Mouse (Mus musculus) liver, embryonic 15.5 days (tissue): ENCODE measurements around the gene Chil5. TPM values are rescaled to one million over a fixed set of nuclear protein-coding genes. Genes with fewer than 3 reads are reported as not detected.
"Not testable (repeated sequence)": the region's sequence is repeated elsewhere in the genome, so short reads cannot be mapped to it uniquely, and the experiment has no call there.

Source experiments
- ATAC-seq: fragments of 200-750 bp; cut with Nextera tagmentation; 2 replicates; pipeline ENCODE4 v1.8.0; 2017; ENCODE audit warnings: moderate number of reproducible peaks, mild to moderate bottlenecking, moderate library complexity; ENCODE audit not compliant: insufficient read depth
- H3K27ac ChIP-seq: fragments of 300-500 bp; sonication (generic); replicated peaks from 2 replicates; pipeline ENCODE4 v1.5.1; 2015; ENCODE audit warnings: mild to moderate bottlenecking, inconsistent platforms
- H3K27me3 ChIP-seq: fragments of 300-500 bp; sonication (generic); 2 replicates; pipeline ENCODE4 v1.6.1; 2015; ENCODE audit warnings: mild to moderate bottlenecking, inconsistent platforms
- H3K36me3 ChIP-seq: fragments of 300-500 bp; sonication (generic); replicated peaks from 2 replicates; pipeline ENCODE4 v1.6.1; 2015; ENCODE audit warnings: moderate library complexity, mild to moderate bottlenecking, inconsistent platforms
- H3K4me1 ChIP-seq: fragments of 300-500 bp; sonication (generic); replicated peaks from 2 replicates; pipeline ENCODE4 v1.6.1; 2015; ENCODE audit warnings: inconsistent platforms
- H3K4me2 ChIP-seq: fragments of 300-500 bp; sonication (generic); 2 replicates; pipeline ENCODE4 v1.6.1; 2015; ENCODE audit warnings: moderate library complexity, mild to moderate bottlenecking, inconsistent platforms
- H3K4me3 ChIP-seq: fragments of 300-500 bp; sonication (generic); replicated peaks from 2 replicates; pipeline ENCODE4 v1.5.1; 2015; ENCODE audit warnings: mild to moderate bottlenecking, inconsistent platforms
- H3K9ac ChIP-seq: fragments of 300-500 bp; sonication (generic); 2 replicates; pipeline ENCODE4 v1.6.1; 2015; ENCODE audit warnings: moderate library complexity, mild to moderate bottlenecking, inconsistent platforms
- H3K9me3 ChIP-seq: fragments of 300-500 bp; sonication (generic); replicated peaks from 2 replicates; pipeline ENCODE4 v1.6.1; 2016; ENCODE audit warnings: inconsistent platforms
- WGBS: fragments of 180-500 bp; shearing (Covaris S2); methylation state at CpG from one replicate; pipeline ENCODE4 v1.1.7; 2015; ENCODE audit warnings: mixed read lengths; ENCODE audit not compliant: insufficient replicate concordance; 5-methylcytosine and 5-hydroxymethylcytosine counted together
- polyA plus RNA-seq: library from polyadenylated mRNA; unstranded; fragments of >200 nt; fragmentation: Nextera tagmentation; extraction: Ambion mirVana; gene quantifications from 2 replicates; pipeline ENCODE4 v1.2.1, GENCODE M21; 2015

The Chil5 gene
- polyA plus RNA-seq, 1 experiment from 2014 or later = 0.10 TPM

DNA sequence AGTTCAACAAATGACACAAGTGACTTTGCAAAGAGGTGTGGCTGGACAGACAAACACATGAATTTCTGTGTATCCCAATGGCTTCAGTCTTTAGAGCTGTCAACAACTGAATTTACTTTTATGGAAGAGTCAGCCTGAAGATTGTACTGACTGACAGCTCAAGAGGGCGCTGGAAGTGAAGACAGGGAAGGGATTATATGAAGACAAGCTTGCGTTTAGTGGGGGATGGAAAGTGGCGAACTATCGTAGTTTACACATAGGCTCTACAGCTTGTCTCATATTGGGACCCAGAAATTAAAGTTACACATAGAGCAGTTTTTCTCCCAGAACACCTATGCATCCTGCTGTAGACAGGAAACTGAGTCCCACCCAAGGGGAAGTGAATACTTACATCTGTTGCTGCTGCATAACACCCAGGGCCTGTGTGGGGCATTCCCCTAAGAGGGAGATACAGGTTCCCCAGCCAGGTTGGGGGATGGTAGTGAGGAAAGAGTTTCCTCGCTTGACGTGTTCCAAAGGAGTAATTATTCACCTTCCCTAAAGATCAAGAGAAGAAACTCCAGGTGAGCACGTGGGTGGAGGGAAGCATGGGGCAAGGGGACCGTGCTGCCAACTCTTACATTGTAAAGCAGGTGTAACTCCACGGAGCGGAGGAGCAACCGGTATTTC lies 31.8 kb downstream of the Chil5 start:
- no peak for ATAC-seq
- H3K9me3 ChIP-seq = no peaks in the 10 kb centered on the region
- 20% methylated on average over 11 of the region's 11 CpGs for WGBS

DNA sequence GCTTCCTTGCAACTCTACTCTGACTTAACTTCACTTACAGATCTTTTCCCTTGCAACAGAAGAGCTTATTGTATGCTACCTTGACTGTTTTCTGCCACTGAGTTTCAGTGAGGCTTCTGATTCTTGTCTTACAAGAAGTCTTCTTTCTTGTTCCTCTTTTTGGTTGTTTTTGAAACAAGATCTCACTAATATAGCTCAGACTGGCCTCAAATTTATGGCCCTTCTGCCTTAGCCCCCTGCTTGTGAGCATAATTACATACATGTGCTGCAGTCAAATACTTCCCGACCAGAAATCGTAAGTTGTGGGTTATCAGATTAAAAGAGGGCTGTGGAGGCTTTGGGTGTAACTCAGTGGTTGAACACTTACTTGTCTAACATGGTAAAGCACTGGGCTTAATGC lies 37.9 kb downstream of the Chil5 start:
- ATAC-seq = no peak
- Histone ChIP-seq H3K27ac (no peak overlapping the region), H3K4me3 (no peak overlapping the region), H3K9ac (no peak overlapping the region), H3K9me3 (no peaks in the 10 kb centered on the region), H3K4me2 (no peak overlapping the region), H3K4me1 (no peaks in the 10 kb centered on the region), H3K27me3 (no peaks in the 10 kb centered on the region), H3K36me3 (no peaks in the 10 kb centered on the region)
- 15% methylated on average over 2 of the region's 2 CpGs for WGBS

More for the DNA sequence above, 31.8 kb downstream of the Chil5 start:
- no peak overlapping the region for H3K4me2 ChIP-seq
- no peak overlapping the region for H3K4me3 ChIP-seq
- H3K4me1 ChIP-seq = peaks cover 3% of the 10 kb centered on the region; the same call in 1 of the 2 replicates
- H3K27ac ChIP-seq = no peak overlapping the region
- no peaks in the 10 kb centered on the region for H3K27me3 ChIP-seq
- H3K9ac ChIP-seq = no peak overlapping the region
- no peaks in the 10 kb centered on the region for H3K36me3 ChIP-seq

DNA sequence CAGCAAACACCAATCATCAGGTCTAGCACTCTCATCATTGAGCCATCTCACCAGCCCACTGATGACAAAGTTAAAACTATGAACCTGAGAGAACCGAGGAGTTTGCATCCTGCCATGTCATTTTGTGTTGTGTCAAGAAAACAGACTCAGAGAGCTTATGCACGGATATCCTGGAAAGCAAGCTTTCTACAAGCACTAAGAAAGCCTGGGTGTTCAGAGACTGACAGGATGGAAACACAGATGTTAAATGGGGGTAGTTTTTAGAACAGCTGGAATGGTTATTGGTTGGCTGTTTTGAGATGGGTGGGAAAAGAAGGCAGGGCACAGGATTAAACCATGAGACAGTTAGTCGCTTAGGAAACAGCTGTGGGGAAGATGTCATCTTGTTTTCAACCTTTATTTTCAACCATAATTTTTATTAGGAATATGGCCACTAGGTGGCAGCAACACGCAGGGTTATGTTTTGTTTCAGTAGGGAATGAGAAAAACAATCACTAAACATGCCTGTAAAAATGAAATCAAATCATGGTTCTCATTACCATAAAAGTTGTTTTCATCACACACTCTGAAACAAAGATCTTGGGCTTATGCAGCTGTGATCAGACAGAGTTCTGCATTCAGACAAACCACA lies 40.8 kb downstream of the Chil5 start:
- Histone ChIP-seq H3K9me3 (no peaks in the 10 kb centered on the region), H3K4me1 (no peaks in the 10 kb centered on the region), H3K4me2 (no peak overlapping the region), H3K27me3 (no peaks in the 10 kb centered on the region), H3K27ac (no peak overlapping the region), H3K4me3 (no peak overlapping the region), H3K36me3 (no peaks in the 10 kb centered on the region), H3K9ac (no peak overlapping the region)
- WGBS = 16% methylated on average over 4 of the region's 4 CpGs
- no peak for ATAC-seq

DNA sequence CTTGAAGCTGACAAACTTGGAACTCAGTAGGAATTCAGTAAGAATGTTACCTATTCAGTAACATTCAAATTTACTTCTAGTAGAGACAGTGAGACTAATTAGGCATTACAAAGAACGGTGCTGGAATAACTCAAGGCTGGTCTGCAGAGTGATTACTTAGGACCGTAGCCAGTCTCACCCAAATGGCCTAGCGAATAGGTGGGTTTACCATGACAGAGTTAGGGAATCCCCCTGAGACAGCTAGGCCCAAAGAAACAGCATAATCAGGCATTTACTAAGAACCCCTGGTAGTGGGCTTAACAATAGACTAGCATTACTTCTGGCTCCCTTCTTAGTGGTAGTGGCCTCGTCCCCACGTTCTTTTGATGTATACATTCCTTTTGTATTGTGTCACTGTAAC lies 43.0 kb downstream of the Chil5 start:
- ATAC-seq, H3K4me1 ChIP-seq, H3K9ac ChIP-seq, H3K4me3 ChIP-seq, H3K36me3 ChIP-seq, H3K27ac ChIP-seq, H3K9me3 ChIP-seq, H3K4me2 ChIP-seq, H3K27me3 ChIP-seq: not testable (repeated sequence)
- 63% methylated on average over 5 of the region's 5 CpGs for WGBS

DNA sequence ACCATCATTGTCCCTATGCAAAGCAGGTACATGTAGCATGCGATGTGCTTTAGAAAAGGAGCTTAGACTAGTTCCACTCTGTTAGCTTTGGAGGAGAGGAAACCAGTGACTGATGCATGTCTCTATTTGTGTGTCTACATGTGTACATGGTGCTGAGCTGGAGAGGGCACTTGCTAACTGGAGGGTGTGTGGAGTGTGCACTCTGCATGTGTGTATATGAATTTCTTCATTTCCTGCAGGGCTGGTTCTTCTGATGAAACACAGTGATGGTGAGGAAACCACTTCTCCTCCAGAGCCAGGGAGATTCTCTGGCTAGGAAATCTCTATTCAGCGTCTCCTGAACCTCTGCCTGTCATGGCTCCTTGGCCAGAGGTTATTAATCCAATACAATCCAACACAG lies 58.4 kb downstream of the Chil5 start:
- H3K36me3 ChIP-seq = peaks cover 10% of the 10 kb centered on the region
- H3K9ac ChIP-seq = no peak overlapping the region
- no peak overlapping the region for H3K4me2 ChIP-seq
- no peaks in the 10 kb centered on the region for H3K9me3 ChIP-seq
- WGBS = 60% methylated on average over 2 of the region's 2 CpGs
- ATAC-seq = peak; percentile 44; the same call in 1 of the 2 replicates
- no peak overlapping the region for H3K27ac ChIP-seq
- no peak overlapping the region for H3K4me3 ChIP-seq
- H3K4me1 ChIP-seq = no peaks in the 10 kb centered on the region
- no peaks in the 10 kb centered on the region for H3K27me3 ChIP-seq

DNA sequence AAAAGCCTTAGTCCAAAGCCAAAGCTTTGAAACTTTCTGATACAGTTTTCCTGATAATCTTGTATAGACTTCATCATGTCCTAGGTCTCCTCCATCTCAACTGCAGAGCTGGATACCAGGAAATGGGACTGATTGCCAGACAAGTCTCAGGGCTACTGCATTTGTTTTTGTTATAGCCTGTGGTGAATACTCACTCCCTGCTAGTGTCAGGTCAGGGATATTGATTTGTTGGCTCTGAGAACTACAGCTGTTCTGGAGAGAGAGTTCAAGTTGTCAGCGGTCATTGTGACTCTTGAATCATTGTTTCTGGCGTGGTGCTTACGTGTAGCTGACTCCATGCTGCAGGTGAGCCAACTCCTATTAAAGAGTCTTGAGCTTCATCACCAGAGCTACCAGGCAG lies 59.2 kb downstream of the Chil5 start, which contains the start of gene Ovgp1:
Gene Ovgp1 (plus strand): TSS at position 301 of the 400 bp plus-strand sequence.
- Histone ChIP-seq H3K4me3 (no peak within 1 kb of the TSS), H3K4me1 (no peaks in the 10 kb centered on the region), H3K9me3 (no peaks in the 10 kb centered on the region), H3K27me3 (no peaks in the 10 kb centered on the region), H3K4me2 (no peak within 1 kb of the TSS), H3K9ac (no peak within 1 kb of the TSS), H3K27ac (no peak within 1 kb of the TSS), H3K36me3 (peaks cover 18% of the 10 kb centered on the region)
- WGBS = 58% methylated on average over 3 of the region's 3 CpGs
- ATAC-seq = no peak

DNA sequence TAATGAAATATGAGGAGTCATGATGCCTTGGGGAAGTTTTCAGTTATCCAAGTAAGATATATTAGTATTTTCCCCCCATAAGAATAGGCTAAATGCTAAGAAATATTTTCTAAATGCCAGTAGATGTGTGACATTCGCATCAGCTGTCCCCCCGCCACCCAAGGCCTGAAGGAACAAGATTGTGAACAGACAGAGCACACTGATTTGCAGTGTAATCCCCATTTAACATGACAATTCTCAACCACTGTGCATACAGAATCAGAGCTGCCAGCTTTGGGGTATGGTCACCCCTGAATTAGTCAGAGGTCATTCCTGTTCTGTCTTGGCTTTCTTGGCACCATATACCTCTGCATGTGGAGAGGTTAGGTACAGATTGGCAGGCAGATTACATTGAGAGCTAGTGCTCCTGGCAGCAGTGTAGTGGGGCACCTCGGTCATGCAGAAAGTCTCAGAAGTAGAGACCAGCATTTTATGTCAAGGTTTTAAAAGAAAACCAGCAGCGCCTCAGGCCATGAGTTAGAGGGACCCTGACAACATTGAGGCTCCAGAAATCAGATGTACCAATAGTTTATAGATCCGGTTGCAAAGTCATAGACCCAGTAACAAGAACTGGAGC lies 60.7 kb downstream of the Chil5 start:
- no peak overlapping the region for H3K9ac ChIP-seq
- no peaks in the 10 kb centered on the region for H3K4me1 ChIP-seq
- 61% methylated on average over 5 of the region's 5 CpGs for WGBS
- H3K36me3 ChIP-seq = peaks cover 31% of the 10 kb centered on the region
- ATAC-seq = no peak
- no peaks in the 10 kb centered on the region for H3K27me3 ChIP-seq
- no peak overlapping the region for H3K27ac ChIP-seq
- H3K4me3 ChIP-seq = no peak overlapping the region
- H3K9me3 ChIP-seq = no peaks in the 10 kb centered on the region
- no peak overlapping the region for H3K4me2 ChIP-seq

Other genes with a start within 250 kb of the Chil5 start
- gene Rap1a, start 231.5 kb downstream of the Chil5 start, polyA plus RNA-seq = 87.8 and 106 TPM in 2 replicates
- 0.64 and 0.82 TPM in 2 replicates for gene Adora3, start 162.0 kb downstream of the Chil5 start, polyA plus RNA-seq
- 0.24 TPM in 1 of 2 replicates, not detected in the other for gene Tmigd3, start 161.9 kb downstream of the Chil5 start, polyA plus RNA-seq
- gene I830077J02Rik, start 100.2 kb downstream of the Chil5 start, polyA plus RNA-seq = 3.2 and 3.5 TPM in 2 replicates
- gene Wdr77, start 73.4 kb downstream of the Chil5 start, polyA plus RNA-seq = 39.8 and 41.1 TPM in 2 replicates
- gene Atp5f1, start 72.7 kb downstream of the Chil5 start, polyA plus RNA-seq = 286 and 308 TPM in 2 replicates
- gene Ovgp1, start 59.1 kb downstream of the Chil5 start, polyA plus RNA-seq = 0.36 and 0.74 TPM in 2 replicates
- not detected in 2 replicates for gene Pifo, start 18.2 kb downstream of the Chil5 start, polyA plus RNA-seq
- not detected in 2 replicates for gene Chia1, start 80.4 kb upstream of the Chil5 start, polyA plus RNA-seq
- 12.1 and 24.7 TPM in 2 replicates for gene Chil3, start 134.8 kb upstream of the Chil5 start, polyA plus RNA-seq
- not detected in 2 replicates for gene Chil4, start 186.7 kb upstream of the Chil5 start, polyA plus RNA-seq